Mouse (Mus musculus): Measurements from ENCODE around the gene Lrba.

Gene Lrba

GRCm38 (mm10) chr3:86253071-86253470 is 28.6 kb downstream of the Lrba start:
- in situ Hi-C loops (cut with MboI; ENCODE audit: low sequenced_read_pairs), result no loop called here

DNA sequence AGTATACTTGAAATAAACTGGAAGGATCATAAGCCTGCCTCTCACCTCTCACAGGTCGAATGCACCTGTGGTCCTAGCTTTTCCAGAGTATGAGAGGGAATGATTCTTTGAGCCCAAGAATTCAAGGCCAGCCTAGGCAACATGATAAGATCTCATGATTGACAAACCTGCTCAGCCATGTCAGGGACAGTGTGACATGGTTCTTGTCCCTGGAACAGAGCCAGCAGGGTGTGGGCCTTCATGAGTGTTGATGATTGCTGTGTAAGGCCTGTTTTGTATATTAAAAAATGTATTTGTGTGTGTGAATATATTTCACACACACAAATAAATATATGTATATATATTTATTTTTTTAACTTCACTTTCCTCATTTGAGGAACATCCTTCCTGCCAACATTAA is 29.3 kb downstream of the Lrba start:
- in situ Hi-C loops (cut with MboI; ENCODE audit: low sequenced_read_pairs), result no loop called here

DNA sequence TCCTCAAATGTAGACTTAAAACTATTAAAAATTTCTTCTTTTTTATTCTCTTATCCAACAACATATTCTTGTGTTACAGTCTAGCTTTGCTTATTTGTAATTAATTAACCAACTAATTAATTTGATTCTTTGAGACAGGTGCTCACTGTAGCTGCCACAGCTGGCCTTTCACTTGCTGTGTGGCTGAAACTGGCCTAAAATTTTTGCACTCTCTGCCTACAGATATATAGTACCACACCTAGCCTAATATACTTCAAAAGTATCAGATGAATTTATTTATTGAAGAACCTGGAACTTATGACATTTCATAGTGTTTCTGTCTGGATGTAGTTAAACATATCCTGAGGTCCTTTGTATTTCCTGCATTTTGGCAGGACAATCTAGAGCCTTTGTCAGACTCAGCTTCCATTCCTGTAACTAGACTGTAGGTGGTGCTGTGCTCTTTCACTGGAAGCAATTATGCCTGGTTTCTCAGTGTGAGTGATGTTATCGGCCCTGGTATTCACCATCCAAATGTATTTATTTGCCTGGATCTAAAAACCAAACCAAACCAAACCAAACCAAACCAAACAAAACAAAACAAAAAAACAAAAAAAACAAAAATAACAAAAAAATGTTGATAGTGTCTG is 43.7 kb downstream of the Lrba start:
- in situ Hi-C loops (cut with MboI; ENCODE audit: low sequenced_read_pairs), result no loop called here

DNA sequence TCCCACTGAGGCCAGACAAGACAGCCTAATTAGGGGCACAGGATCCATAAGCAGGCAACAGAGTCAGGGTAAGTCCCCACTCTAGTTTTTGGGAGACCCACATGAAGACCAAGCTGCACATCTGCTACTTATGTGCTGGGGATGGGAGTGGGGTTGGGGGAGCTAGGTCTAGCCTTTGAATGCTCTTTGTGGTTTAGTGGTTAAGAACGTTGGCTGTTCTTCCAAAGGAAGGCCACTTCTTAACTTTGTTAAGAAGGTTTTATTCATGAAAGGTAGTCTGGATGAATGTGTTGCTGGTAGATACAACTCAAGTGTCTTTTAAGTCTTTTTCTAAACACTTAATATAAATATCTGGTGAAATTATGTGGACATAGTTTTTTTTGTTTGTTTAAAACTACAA is 51.2 kb downstream of the Lrba start:
- in situ Hi-C loops (cut with MboI; ENCODE audit: low sequenced_read_pairs), result no loop called here

- in situ Hi-C loops (cut with MboI; ENCODE audit: low sequenced_read_pairs), result no loop called here
Observed at GRCm38 (mm10) chr3:86291326-86291725, 66.8 kb downstream of the Lrba start.

- in situ Hi-C loops (cut with MboI; ENCODE audit: low sequenced_read_pairs), result no loop called here
Observed at GRCm38 (mm10) chr3:86294866-86295265, 70.4 kb downstream of the Lrba start.

GRCm38 (mm10) chr3:86296214-86296613 is 71.7 kb downstream of the Lrba start:
- in situ Hi-C loops (cut with MboI; ENCODE audit: low sequenced_read_pairs), result no loop called here

DNA sequence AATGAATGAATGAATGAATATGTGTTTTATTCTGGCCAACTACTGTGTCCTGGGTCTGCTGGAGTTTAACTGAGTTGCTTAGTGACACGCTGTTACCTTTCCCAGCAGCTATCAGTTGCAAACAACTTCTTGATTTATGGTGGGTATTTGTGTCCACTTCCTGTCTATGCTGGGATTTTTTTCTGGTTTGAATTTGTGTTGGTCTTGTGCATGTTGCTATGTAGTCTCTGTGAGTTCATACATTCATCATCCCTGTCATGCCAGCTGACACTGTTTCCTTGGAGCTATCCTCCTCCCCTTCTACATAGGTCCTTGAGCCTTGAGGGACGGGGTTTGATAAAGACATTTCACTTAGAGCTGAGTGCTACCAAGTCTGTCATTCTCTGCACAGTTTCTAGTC is 84.4 kb downstream of the Lrba start:
- in situ Hi-C loops (cut with MboI; ENCODE audit: low sequenced_read_pairs), result loop anchor here (25.0 kb wide), 1 partner anchor 453 kb away; no protein-coding TSS in a partner anchor

DNA sequence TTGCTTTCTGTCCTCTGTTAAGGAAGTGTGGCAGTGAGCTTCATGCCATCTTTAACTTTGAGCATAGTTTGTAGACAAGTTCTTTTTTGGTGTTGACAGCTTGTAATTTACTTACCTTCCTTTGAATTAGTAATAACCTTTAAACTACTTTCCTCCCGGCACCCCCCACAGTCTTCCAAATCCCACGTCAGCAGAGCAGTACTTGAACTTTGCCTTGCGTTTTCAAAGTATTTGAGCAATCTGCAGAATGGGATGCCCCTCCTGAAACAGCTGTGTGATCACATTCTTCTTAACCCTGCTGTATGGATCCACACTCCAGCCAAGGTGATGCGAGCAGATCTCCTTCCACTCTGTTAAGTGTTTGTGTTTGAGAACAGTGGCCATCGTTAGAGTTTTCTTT is 85.7 kb downstream of the Lrba start:
- in situ Hi-C loops (cut with MboI; ENCODE audit: low sequenced_read_pairs), result loop anchor here (25.0 kb wide), 1 partner anchor 452 kb away; no protein-coding TSS in a partner anchor

DNA sequence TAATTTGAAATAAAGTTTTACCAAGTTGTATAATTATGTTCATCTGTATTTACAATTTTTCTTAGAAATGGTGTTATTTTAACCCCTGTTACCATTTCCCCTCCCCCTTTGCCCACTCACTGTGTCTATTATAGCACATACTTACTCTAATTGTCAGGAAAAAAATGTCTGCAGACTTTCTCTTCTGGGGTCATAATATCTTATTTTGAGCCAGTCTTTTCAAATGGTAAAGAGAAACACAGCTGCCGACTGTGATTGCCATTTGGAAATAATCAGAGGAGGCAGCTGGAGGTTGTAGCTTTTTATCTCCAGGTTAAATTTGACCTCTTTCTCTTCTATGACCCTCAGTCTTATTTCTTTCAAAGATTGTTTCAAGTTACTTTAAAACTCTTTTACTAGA is 86.9 kb downstream of the Lrba start:
- in situ Hi-C loops (cut with MboI; ENCODE audit: low sequenced_read_pairs), result loop anchor here (25.0 kb wide), 1 partner anchor 451 kb away; no protein-coding TSS in a partner anchor

- in situ Hi-C loops (cut with MboI; ENCODE audit: low sequenced_read_pairs), result loop anchor here (25.0 kb wide), 1 partner anchor 445 kb away; no protein-coding TSS in a partner anchor
Observed at GRCm38 (mm10) chr3:86317636-86318035, 93.2 kb downstream of the Lrba start.

GRCm38 (mm10) chr3:86328531-86328930 is 104.1 kb downstream of the Lrba start:
- in situ Hi-C loops (cut with MboI; ENCODE audit: low sequenced_read_pairs), result no loop called here

GRCm38 (mm10) chr3:86343261-86343660 is 118.8 kb downstream of the Lrba start:
- in situ Hi-C loops (cut with MboI; ENCODE audit: low sequenced_read_pairs), result no loop called here

DNA sequence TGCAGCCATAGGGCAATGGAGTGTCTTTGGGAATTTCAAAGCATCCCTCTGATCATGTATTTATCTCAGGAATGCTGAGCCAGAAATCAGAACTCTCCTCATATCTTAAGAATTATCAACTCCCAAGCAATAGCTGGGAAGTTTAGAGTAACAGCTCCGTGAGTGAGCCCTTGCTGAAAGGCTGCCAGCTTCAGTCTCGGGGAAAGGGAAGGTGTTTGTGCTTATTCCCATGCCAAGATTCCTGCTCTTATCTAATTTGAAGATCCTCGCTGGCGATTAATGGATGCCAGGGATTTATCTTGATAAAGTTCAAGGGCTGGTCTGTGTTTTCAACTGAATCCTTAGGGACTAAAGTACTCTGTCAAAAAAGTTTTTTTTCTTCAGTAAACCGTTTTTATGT is 138.0 kb downstream of the Lrba start:
- in situ Hi-C loops (cut with MboI; ENCODE audit: low sequenced_read_pairs), result no loop called here

DNA sequence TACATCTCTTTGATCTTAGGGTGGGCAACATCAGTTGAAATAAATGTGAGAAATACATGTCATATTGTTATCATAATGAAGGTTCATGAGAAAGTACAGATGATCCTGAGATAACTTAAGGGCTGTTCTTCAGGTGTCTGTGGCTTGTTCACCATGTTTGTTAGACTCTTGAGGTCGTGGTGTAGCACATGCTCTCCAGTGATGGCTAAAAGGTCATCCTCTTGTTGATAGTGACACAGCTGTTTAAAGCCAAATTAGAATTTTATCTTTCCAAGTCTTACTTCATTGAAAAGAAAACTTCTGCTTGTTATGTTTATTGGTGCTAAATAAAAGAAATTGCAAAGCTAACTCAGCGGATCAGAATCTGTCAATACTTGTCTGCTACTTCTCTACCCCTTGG is 147.0 kb downstream of the Lrba start:
- in situ Hi-C loops (cut with MboI; ENCODE audit: low sequenced_read_pairs), result no loop called here

GRCm38 (mm10) chr3:86375276-86375675 is 150.8 kb downstream of the Lrba start:
- in situ Hi-C loops (cut with MboI; ENCODE audit: low sequenced_read_pairs), result no loop called here

- in situ Hi-C loops (cut with MboI; ENCODE audit: low sequenced_read_pairs), result no loop called here
Observed at GRCm38 (mm10) chr3:86382557-86382956, 158.1 kb downstream of the Lrba start.

DNA sequence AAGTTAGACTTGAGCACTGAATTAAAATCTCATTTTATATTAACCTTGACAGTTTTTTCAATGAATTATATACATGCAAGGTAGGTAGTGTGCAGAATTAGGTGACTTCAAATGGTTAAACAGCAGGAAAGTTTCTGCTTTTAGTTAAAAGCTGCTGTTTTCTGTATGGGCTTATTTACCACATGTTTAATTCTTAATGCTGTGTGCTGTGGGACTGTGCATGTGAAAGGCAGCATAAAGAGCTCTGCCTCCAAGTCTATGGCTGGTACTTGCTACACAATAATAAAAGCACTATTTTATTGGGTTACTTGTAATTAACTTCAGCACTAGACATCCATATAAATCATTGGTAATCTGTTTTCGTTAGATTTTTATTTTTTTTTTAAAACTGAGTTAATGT is 160.6 kb downstream of the Lrba start:
- in situ Hi-C loops (cut with MboI; ENCODE audit: low sequenced_read_pairs), result no loop called here

DNA sequence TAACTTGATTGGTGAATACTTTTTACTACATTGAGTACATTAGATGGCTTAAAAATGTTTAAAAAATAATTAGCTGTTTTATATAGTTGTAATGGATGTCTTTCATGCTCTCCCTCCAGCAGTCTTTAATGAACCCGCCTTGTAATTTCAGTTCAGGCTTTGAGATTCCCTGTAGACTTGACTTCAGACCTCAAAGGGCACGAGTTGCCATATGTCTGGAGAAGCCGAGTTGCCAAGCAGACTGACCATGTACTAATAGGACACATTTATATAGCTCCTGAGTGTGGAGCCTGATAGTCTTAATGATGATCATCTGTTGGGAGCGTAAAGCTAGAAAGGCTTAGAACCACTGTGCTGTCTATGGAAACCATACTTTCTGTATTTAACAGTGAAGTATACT is 161.8 kb downstream of the Lrba start:
- in situ Hi-C loops (cut with MboI; ENCODE audit: low sequenced_read_pairs), result no loop called here

DNA sequence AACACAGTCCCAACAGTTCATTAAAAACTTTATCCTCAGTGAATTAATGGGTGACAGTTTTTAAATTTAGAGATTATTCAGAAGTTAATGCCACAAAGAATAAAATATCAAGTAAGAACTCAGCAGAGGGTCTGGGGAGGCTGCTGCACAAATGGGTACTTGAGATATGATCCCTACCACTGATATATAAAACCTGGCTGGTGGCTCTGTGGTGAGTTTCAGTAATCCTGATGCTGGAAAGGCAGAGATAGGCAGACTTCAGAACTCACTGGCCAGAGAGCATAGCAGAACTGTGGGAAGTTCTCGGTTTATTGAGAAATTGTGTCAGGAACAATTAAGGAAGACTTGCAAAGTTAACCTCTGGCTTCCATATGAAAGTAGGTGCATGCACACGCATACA is 199.3 kb downstream of the Lrba start:
- in situ Hi-C loops (cut with MboI; ENCODE audit: low sequenced_read_pairs), result no loop called here

- in situ Hi-C loops (cut with MboI; ENCODE audit: low sequenced_read_pairs), result no loop called here
Observed at GRCm38 (mm10) chr3:86426733-86427132, 202.3 kb downstream of the Lrba start.

DNA sequence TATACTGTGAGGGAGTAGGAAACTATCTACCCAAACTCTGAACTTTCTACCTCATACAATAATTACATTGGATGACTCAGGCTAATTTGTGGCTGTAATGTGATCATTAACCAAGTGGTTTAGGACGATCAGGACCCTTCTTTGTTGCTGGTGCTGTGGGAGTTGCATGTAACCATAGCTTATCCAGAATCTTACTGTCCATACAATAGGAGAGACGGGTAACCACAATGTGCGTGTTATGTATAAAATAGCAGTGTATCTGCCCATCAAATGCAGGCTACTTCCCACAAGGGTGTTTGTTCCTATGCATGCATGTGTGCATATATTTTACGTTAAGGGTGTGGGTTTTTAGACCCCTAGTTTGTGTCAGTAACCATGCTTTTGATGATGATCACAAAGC is 219.0 kb downstream of the Lrba start:
- in situ Hi-C loops (cut with MboI; ENCODE audit: low sequenced_read_pairs), result no loop called here

DNA sequence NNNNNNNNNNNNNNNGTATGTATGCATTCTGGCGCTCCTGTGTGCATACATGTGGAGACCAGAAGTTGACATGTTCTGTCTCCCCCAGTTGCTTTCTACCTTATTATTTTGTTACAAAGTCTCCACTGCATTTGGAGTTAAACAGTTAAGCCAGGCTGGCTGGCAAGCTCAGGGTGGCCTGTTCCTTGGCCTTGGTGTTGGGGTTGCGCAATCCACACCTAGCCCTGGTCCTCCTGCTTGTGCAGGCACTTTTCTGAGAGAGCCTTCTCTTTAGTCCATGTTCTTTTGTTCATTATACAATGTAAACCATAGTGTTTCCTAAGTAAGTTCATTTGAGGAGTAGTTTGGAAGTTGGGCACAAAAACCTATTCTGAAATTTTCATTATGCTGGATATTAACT is 226.7 kb downstream of the Lrba start:
- in situ Hi-C loops (cut with MboI; ENCODE audit: low sequenced_read_pairs), result no loop called here
